Mouse (Mus musculus) G1E-ER4 (cell line): Measurements from ENCODE around the gene Rimbp2. TPM values are rescaled to one million over a fixed set of nuclear protein-coding genes. Genes with fewer than 3 reads are reported as not detected.

Source experiments
- GATA1 ChIP-seq: IDR thresholded peaks from one replicate; pipeline ENCODE4 v1.8.0; 2012; ENCODE audit warnings: low read length, inconsistent platforms
- polyA plus RNA-seq: library from polyadenylated mRNA; stranded (reverse); fragments of >175 nt; gene quantifications from 2 replicates; pipeline ENCODE4 v1.2.3, GENCODE M21; 2012

Rimbp2 gene
- polyA plus RNA-seq, 1 experiment: not detected

DNA sequence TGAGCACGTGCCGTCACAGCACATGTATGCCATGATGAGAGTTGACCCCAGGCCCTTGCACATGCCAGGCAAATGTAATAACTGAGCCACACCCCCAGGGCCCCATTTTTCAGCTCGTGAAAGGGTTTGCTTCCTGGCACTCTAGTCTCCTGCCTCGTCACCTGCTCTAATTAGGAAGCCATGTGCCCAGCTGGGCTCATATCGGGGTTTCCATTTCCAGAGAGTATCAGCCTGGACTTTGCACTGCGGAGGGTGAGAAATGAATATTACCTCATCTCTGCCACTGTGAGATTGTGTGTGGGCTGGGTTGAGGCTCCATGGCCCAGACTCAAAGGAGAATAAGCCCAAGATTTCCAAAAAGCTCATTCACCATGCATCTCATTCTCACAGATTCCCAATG, 138.2 kb downstream of the Rimbp2 start:
- no peak for TF ChIP-seq GATA1

DNA sequence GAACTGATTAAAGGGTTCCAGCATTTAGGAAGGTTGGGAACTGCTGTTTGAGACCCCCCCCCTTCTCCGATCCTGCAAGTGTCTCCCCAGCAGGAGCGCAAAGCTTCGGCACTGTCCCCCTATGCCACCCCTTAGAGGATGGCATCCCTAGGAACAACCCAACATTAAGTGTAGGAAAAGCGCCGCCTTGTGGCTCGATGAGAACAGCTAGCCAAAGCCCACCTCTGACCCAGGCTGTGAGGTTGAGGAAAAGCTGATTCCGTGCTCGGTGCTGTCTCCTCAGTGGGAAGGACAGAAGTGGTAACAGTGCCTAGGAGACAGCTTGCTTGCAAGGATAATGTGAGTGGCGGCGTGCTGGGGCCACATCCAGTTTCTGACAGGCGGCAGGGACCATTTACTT, 140.2 kb downstream of the Rimbp2 start:
- TF ChIP-seq GATA1: no peak

- no peak for TF ChIP-seq GATA1
These were observed 141.9 kb downstream of the Rimbp2 start for GRCm38 (mm10) chr5:128811431-128811830.

DNA sequence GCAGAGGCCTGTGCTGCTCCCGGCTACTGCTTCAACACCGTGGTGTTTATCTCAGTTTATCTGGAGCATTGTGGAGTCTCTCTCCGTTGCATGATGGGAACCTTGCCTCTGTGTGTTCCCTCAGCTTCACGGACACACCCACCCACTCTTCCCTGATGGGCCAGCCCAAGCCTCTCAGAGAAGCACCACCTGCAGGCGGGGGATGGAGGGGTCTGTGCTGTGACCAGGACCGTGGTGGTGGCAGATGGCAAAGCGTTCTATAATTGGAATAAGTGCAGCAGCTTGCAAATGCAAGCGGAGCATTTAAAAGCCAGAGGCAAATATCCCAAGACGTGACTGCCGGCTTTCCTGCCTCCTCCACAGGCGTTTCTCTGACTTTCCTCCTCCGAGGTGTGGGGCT, 143.3 kb downstream of the Rimbp2 start:
- TF ChIP-seq GATA1: no peak

DNA sequence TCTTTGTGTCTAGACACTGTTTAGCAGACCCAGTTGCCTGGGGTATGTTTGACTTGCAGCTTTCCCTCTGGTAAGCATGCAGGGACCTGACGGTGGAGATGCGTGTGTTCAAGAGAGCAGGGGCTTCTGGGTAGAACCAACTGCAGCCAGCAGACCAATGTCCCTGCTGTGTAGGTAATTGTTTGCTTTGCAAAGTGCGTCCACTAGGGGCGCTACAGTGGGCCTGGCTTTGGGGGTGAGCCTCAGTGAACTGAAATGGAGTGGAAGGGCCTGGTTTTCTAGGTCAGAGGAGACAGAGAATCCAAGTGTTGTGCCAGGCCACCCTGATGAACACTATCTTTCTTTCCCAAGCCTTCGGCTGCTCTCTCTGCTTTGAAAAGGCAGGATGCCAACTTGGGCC, 143.9 kb downstream of the Rimbp2 start:
- no peak for TF ChIP-seq GATA1

- TF ChIP-seq GATA1: no peak
These were observed 144.6 kb downstream of the Rimbp2 start for GRCm38 (mm10) chr5:128808547-128809182.

DNA sequence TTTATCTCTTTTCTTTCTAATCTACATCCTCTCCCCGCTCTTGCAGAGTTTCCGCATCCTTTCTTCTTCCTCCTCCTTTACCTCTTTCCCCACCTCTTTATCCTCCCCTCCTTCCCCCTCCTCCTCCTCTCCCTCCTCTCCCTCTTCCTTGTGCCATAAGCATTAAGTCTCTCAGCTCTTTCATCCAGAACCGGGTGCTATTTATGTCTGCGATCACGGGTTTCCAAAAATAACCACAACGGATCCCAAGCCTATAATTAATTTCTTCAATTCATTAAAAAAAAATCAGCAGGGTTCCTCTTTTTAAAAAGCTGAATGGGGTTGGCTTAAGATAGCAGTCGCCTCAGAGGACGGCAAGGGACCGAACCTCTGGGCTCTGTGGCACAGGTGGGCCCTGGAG, 145.9 kb downstream of the Rimbp2 start:
- no peak for TF ChIP-seq GATA1

- TF ChIP-seq GATA1: no peak
These were observed 146.8 kb downstream of the Rimbp2 start for GRCm38 (mm10) chr5:128806296-128806998.

DNA sequence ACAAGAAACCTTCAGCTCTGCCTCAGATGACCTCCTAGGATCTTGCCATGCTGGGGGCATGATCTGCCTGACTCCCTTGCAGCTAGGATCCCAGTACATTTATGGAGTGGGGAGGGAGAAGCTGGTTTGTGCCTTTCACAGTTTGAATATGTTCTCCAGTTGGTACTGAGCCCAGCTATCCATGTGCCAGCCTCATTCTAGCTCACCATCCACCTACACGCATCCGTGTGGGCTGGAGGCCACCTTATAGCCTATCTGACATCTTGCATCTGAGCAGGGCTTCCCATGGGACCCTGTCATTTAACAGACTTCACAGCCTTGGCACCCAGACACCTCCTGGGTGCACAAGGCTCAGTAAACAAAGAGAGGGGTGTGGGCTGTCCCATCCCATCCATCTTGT, 148.2 kb downstream of the Rimbp2 start:
- no peak for TF ChIP-seq GATA1

GRCm38 (mm10) chr5:128800592-128800991, 152.7 kb downstream of the Rimbp2 start:
- no peak for TF ChIP-seq GATA1

- TF ChIP-seq GATA1: no peak
These were observed 171.7 kb downstream of the Rimbp2 start for GRCm38 (mm10) chr5:128781621-128782020.

DNA sequence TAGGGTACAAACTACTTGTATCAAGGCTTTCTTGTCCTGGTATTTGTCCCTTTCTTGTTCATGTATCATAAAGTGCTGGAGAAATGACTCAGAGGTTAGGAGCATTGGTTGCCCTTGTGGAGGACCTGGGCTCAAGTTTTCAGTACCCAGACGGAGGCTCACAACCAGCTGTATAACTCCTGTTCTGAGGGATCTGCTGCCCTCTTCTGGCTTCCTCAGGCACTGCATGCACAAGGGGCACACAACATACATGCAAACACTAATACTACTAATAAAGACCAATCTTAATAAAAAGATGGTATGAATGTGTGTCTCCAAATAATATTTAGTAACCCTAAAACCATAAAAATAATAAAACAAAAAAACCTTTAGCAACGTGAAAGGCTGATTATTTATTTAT, 176.9 kb downstream of the Rimbp2 start:
- TF ChIP-seq GATA1: no peak

DNA sequence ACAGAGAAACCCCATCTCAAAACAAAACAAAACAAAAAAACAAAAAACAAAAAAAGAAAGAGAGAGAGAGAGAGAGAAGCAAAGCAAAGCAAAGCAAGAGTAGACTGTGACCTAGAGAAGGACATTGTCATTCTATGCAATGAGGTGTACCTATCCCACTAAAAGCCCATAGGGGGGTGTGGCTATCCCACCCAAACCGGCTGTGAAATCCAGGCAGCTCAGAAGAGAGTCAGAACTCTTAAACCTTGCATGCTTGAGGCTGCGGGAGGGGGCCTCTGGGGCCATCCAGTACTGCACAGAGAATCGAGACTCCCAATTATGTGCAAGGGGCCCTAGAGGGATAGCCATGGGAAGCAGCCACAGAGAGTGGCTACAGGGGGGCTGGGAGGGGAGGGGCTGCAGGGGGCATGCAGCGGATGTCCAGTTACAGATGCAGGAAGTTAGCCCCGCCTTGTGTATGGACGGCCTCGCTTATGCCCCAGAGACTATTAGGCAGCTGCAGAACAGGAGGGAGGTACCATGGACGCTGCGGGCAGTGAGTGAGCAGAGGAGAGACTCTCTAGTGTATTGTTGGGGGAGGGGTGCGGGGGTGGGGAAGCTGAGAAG, 184.2 kb downstream of the Rimbp2 start:
- TF ChIP-seq GATA1: no peak

DNA sequence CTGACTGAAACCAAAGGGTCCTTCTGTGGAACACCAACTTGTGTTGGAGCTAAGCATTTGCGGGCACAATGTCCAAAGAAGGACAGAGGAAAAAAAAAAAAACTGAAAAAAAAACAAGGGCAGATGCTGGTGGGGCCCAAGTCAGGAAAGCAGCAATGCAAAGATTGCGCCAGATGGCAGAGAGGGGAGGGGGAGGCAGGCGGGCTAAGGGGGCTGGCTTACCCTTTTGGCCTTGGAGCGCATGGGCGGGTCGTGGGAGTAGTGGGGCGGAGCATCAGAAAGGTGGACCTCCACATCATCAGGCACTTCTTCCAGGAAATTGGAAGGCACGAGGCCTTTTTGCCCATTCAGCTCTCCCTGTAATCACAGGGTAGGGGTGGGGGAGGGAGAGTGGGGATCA, 192.2 kb downstream of the Rimbp2 start:
- no peak for TF ChIP-seq GATA1

GRCm38 (mm10) chr5:128746261-128746660, 207.0 kb downstream of the Rimbp2 start:
- no peak for TF ChIP-seq GATA1

DNA sequence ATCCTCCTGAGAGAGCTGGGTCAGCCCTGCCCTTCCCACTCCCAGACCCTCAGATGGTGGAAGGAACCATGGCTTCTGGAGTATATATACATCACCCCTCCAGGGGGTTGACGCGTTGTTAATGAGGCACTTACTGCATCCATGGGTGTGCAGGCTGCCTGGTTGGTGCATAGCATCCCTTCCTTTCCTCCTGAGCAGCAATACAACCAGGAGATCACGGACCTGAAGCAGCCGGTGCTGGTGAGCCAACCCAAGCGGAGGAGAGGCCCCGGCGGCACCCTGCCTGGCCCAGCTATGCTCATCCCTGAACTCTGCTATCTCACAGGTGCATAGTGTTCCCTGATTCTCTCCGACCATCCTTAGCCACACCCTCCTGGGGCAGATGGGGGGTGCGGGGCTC, 208.1 kb downstream of the Rimbp2 start:
- TF ChIP-seq GATA1: no peak

DNA sequence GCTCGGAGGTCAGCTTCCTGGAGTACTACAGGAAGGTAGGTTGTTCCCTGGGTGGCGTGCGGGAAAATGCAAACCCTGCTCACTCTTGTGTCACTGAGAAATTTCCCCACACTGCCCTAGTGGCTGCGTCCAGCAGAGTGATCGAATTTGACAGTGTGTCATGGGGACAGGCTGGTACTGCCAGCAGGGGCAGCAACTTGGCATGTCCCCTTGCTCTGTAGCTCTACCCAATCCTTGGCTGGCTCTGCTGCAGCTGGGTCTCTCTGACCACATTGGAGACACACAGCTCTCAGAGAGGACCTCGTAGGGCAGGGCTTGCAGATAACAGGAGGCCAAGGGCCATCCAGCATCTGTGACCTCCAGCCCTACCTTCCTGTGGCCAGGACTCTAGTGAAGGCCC, 208.9 kb downstream of the Rimbp2 start:
- no peak for TF ChIP-seq GATA1
